Mouse (Mus musculus) midbrain, embryonic 14.5 days (tissue): Measurements from ENCODE around the gene Asb18. TPM values are rescaled to one million over a fixed set of nuclear protein-coding genes. Genes with fewer than 3 reads are reported as not detected.

Experiments
- ATAC-seq: fragments of 200-750 bp; cut with Nextera tagmentation; 2 replicates; pipeline ENCODE4 v1.8.0; 2017; ENCODE audit warnings: moderate number of reproducible peaks, moderate library complexity; ENCODE audit not compliant: low FRiP score, low TSS enrichment
- DNase-seq: peaks from one replicate; pipeline ENCODE4 v3.0.0-alpha.2; 2015
- H3K27ac ChIP-seq: fragments of 300-500 bp; sonication (generic); replicated peaks from 2 replicates; pipeline ENCODE4 v1.5.1; 2014; ENCODE audit warnings: mild to moderate bottlenecking, low read depth, low read length, moderate library complexity
- H3K27me3 ChIP-seq: fragments of 300-500 bp; sonication (generic); 2 replicates; pipeline ENCODE4 v1.6.1; 2014; ENCODE audit warnings: low read length, control low read depth, mixed read lengths; ENCODE audit not compliant: control insufficient read depth, insufficient read depth
- H3K36me3 ChIP-seq: fragments of 300-500 bp; sonication (generic); 2 replicates; pipeline ENCODE4 v1.6.1; 2014; ENCODE audit warnings: low read length, control low read depth; ENCODE audit not compliant: control insufficient read depth, insufficient read depth
- H3K4me1 ChIP-seq: fragments of 300-500 bp; sonication (generic); 2 replicates; pipeline ENCODE4 v1.6.1; 2014; ENCODE audit warnings: mild to moderate bottlenecking, antibody characterized with exemption, low read length, control low read depth; ENCODE audit not compliant: control insufficient read depth, insufficient read depth
- H3K4me2 ChIP-seq: fragments of 300-500 bp; sonication (generic); 2 replicates; pipeline ENCODE4 v1.6.1; 2014; ENCODE audit warnings: mild to moderate bottlenecking, low read length, moderate library complexity
- H3K4me3 ChIP-seq: fragments of 300-500 bp; sonication (generic); replicated peaks from 2 replicates; pipeline ENCODE4 v1.5.1; 2014; ENCODE audit warnings: low read depth, low read length
- H3K9ac ChIP-seq: fragments of 300-500 bp; sonication (generic); replicated peaks from 2 replicates; pipeline ENCODE4 v1.6.1; 2014; ENCODE audit warnings: mild to moderate bottlenecking, low read length, moderate library complexity
- H3K9me3 ChIP-seq: fragments of 300-500 bp; sonication (generic); 2 replicates; pipeline ENCODE4 v1.6.1; 2016; ENCODE audit warnings: low read length, control low read depth, mixed read lengths; ENCODE audit not compliant: control insufficient read depth
- WGBS: fragments of 180-500 bp; shearing (Covaris S2); extraction: QIAGEN DNeasy Blood & Tissue Kit; methylation state at CpG from one replicate; pipeline ENCODE4 v1.1.7; 2014; 5-methylcytosine and 5-hydroxymethylcytosine counted together
- polyA plus RNA-seq: library from polyadenylated mRNA; unstranded; fragments of >200 nt; fragmentation: Nextera tagmentation; extraction: Ambion mirVana; gene quantifications from 2 replicates; pipeline ENCODE4 v1.2.1, GENCODE M21; 2014

Gene Asb18
- polyA plus RNA-seq = 0.25 and 0.90 TPM in 2 replicates

DNA sequence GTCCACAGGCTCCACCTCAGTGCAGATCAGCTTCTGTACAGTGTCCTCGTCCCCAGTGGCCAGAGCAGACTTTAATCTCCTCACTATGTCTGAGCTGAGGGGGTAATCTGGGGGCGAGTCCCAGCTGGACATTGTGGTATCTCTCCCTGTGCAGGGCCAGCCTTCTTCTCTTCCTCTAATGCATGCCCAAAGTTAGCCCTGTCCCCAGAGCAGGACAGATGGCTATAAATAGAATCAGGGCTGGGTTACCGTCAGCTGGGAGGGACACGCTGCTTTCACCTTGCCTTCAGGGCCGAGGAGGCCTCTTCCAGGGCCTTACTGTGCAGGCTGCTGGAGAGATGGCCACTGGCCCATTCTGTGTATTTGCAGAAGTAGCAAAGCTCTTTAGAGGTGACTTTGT lies at the start of gene Asb18:
Gene Asb18, minus strand, starts transcription at position 221 of the 400 bp plus-strand sequence.
- ATAC-seq (no peak), DNase-seq (no peak)
- Histone ChIP-seq H3K4me3 (no peak within 1 kb of the TSS), H3K36me3 (no peaks in the 10 kb centered on the region), H3K4me2 (no peak within 1 kb of the TSS), H3K9me3 (no peaks in the 10 kb centered on the region), H3K9ac (no peak within 1 kb of the TSS), H3K4me1 (no peaks in the 10 kb centered on the region), H3K27ac (no peak within 1 kb of the TSS), H3K27me3 (no peaks in the 10 kb centered on the region)
- WGBS = 80% methylated on average over 5 of the region's 5 CpGs

- DNase-seq = peak; percentile 89
These were observed 46.1 kb upstream of the Asb18 start for GRCm38 (mm10) chr1:90060599-90060998.

DNA sequence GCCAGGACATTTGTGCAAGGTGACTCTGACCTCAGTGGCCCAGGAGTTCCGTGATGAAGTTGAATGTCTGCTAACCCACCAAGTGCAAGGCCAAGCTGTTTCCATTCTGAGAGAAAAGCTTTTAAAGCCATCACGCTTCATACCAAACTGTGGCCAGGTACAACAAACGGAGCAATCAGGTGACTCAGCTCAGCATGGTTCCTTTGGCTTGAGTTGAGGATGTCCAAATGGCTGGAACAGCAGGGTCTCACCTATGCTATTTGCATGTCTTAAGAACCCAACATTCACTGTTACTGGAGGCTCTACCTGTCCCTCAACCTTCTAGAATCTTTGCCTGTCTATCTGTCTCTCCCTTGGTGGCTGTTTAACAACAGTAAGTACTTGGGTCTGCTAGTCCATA lies 45.6 kb upstream of the Asb18 start:
- H3K4me1 ChIP-seq = no peaks in the 10 kb centered on the region
- H3K27me3 ChIP-seq = no peaks in the 10 kb centered on the region
- WGBS = 69% methylated on average over 3 of the region's 3 CpGs
- no peaks in the 10 kb centered on the region for H3K9me3 ChIP-seq
- ATAC-seq = no peak
- H3K36me3 ChIP-seq = no peaks in the 10 kb centered on the region
- no peak overlapping the region for H3K27ac ChIP-seq
- H3K4me2 ChIP-seq = no peak overlapping the region
- no peak overlapping the region for H3K9ac ChIP-seq
- H3K4me3 ChIP-seq = no peak overlapping the region
- no peak for DNase-seq

More at GRCm38 (mm10) chr1:90060599-90060998, 46.1 kb upstream of the Asb18 start:
- Histone ChIP-seq H3K27me3 (no peaks in the 10 kb centered on the region), H3K4me1 (no peaks in the 10 kb centered on the region), H3K4me3 (no peak overlapping the region), H3K27ac (no peak overlapping the region), H3K36me3 (no peaks in the 10 kb centered on the region), H3K4me2 (no peak overlapping the region), H3K9ac (no peak overlapping the region), H3K9me3 (no peaks in the 10 kb centered on the region)
- WGBS = 20% methylated on average over 7 of the region's 7 CpGs
- ATAC-seq = peak; percentile 37; the same call in 1 of the 2 replicates

GRCm38 (mm10) chr1:90054991-90055390 lies 40.5 kb upstream of the Asb18 start:
- Histone ChIP-seq H3K4me3 (no peak overlapping the region), H3K4me2 (no peak overlapping the region), H3K27me3 (no peaks in the 10 kb centered on the region), H3K4me1 (peaks cover 5% of the 10 kb centered on the region; the same call in 1 of the 2 replicates), H3K36me3 (no peaks in the 10 kb centered on the region), H3K9me3 (no peaks in the 10 kb centered on the region), H3K9ac (no peak overlapping the region), H3K27ac (no peak overlapping the region)
- ATAC-seq = no peak
- no peak for DNase-seq
- whole genome bisulfite sequencing = 89% methylated on average over 4 of the region's 4 CpGs

DNA sequence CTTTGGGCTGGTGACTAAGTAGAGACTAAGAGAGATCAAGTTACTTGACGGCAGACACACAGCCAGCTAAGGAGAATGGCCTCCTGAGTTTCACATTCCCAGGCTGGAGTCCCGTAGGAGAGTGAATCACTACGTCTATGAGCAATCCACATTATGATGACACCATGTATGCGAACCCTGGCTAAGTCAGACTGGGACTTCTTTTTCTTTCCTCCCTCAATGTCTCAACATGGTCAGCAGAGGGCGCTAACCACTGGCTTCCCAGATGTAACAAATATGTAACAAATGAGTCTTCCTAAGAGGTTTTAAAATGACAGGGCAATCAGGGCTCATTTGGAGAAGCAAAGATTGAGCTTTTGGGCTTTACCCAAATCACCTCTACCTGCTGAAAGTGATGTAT lies 36.9 kb upstream of the Asb18 start:
- Histone ChIP-seq H3K9ac (no peak overlapping the region), H3K4me1 (peaks cover 6% of the 10 kb centered on the region; the same call in 1 of the 2 replicates), H3K27ac (no peak overlapping the region), H3K27me3 (no peaks in the 10 kb centered on the region), H3K4me3 (no peak overlapping the region), H3K36me3 (no peaks in the 10 kb centered on the region), H3K4me2 (no peak overlapping the region), H3K9me3 (no peaks in the 10 kb centered on the region)
- WGBS = 37% methylated on average over 5 of the region's 5 CpGs
- DNase-seq = peak; percentile 84
- no peak for ATAC-seq

DNA sequence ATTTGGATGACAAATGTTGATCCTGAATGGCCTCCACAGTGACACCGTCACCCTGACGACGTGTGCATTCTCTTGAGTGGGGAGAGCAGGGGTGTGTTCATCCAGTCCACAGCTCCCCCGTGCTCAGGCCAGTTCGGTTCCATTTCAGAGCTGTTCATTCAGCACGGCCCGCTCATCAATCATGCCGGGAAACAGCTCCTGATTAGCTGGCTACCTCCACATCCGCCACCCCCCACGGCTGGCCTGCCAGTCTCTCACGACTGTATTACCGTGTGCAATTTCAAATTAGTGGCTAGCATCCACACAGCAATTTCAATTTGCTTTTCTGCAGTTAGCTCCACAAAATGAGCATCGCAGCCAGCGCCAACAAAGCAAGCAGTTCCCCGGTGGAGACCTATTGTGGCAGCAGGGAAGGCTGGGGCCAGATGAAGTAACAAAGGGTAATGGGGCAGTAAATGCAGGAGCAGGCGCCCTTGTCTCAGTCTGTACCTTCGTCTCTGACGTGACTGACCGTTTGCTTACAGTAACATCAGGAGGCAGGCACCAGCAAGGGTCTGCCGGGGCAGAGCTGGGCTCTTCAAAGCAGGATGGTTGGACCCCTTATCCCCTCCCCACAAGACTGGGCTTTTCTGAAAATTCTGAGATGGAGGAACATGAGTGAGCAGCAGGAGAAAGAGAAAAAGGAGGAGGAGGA lies 35.7 kb upstream of the Asb18 start:
- no peak overlapping the region for H3K4me3 ChIP-seq
- H3K27me3 ChIP-seq = no peaks in the 10 kb centered on the region
- no peak overlapping the region for H3K9ac ChIP-seq
- peaks cover 6% of the 10 kb centered on the region; the same call in 1 of the 2 replicates for H3K4me1 ChIP-seq
- ATAC-seq (no peak), DNase-seq (peak; percentile 49)
- no peaks in the 10 kb centered on the region for H3K9me3 ChIP-seq
- H3K36me3 ChIP-seq = no peaks in the 10 kb centered on the region
- peak overlapping the region; percentile 32 for H3K27ac ChIP-seq
- H3K4me2 ChIP-seq = no peak overlapping the region
- WGBS = 52% methylated on average over 20 of the region's 20 CpGs

DNA sequence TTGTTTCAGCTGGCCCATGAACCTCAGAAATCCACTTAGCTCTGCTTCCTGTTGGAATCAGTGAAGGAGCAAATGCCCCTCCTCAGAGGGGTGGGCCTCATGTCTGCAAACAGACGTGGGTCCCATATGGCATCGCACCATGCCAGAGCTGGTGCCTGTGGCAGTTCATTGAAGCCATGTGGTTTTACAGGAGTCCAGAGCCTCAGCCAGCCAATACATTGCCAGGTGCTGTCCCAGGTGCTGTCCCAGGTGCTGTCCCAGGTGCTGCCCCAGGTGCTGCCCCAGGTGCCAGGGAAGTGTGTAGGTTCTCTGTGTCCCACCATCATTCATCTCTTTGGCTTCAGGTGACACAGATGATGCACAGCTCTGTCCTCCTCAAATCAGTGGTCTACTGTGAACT lies 13.8 kb upstream of the Asb18 start:
- Histone ChIP-seq H3K4me3 (no peak overlapping the region), H3K9ac (no peak overlapping the region), H3K9me3 (no peaks in the 10 kb centered on the region), H3K27ac (no peak overlapping the region), H3K27me3 (no peaks in the 10 kb centered on the region), H3K4me1 (no peaks in the 10 kb centered on the region), H3K36me3 (no peaks in the 10 kb centered on the region), H3K4me2 (no peak overlapping the region)
- WGBS = 76% methylated on average over 2 of the region's 2 CpGs
- ATAC-seq (no peak), DNase-seq (no peak)

GRCm38 (mm10) chr1:90026945-90027344 lies 12.5 kb upstream of the Asb18 start:
- Histone ChIP-seq H3K4me3 (no peak overlapping the region), H3K36me3 (no peaks in the 10 kb centered on the region), H3K4me2 (no peak overlapping the region), H3K27me3 (no peaks in the 10 kb centered on the region), H3K9ac (no peak overlapping the region), H3K27ac (no peak overlapping the region), H3K4me1 (no peaks in the 10 kb centered on the region), H3K9me3 (no peaks in the 10 kb centered on the region)
- no peak for ATAC-seq
- WGBS = 21% methylated on average over 3 of the region's 3 CpGs
- peak; percentile 35 for DNase-seq

DNA sequence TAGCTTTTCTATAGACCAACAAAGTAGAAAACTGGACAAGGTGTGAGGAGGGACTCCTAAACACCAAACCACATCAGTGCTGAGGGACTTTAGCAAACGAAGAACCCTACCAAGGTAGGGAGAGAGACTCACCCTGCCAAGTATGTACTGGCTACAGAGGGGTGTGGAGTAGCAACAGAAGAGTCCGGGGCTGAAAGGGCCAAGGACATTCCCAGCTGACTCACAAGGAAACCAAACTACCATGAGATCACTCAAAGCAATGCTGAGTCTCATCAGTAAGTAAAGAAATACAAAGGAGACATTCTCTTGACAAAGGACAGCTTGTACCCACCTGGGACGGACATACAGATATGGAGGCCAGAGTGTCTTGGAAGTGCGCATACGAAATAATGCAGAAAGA lies 5.9 kb upstream of the Asb18 start:
- 84% methylated on average over 5 of the region's 5 CpGs for WGBS
- Histone ChIP-seq H3K4me1 (no peaks in the 10 kb centered on the region), H3K9ac (no peak overlapping the region), H3K4me2 (no peak overlapping the region), H3K36me3 (no peaks in the 10 kb centered on the region), H3K27me3 (no peaks in the 10 kb centered on the region), H3K4me3 (no peak overlapping the region), H3K27ac (no peak overlapping the region), H3K9me3 (no peaks in the 10 kb centered on the region)
- no peak for DNase-seq
- ATAC-seq = no peak
